Mouse (Mus musculus): ENCODE measurements around the gene Adamts2. TPM values are rescaled to one million over a fixed set of nuclear protein-coding genes. Genes with fewer than 3 reads are reported as not detected.
A peak's percentile ranks its signal among the peaks of the same experiment; 100 is the strongest.

Adamts2 gene
- total RNA-seq, 2 experiments from 2014 or later, result 6.1 to 9.8 TPM

DNA sequence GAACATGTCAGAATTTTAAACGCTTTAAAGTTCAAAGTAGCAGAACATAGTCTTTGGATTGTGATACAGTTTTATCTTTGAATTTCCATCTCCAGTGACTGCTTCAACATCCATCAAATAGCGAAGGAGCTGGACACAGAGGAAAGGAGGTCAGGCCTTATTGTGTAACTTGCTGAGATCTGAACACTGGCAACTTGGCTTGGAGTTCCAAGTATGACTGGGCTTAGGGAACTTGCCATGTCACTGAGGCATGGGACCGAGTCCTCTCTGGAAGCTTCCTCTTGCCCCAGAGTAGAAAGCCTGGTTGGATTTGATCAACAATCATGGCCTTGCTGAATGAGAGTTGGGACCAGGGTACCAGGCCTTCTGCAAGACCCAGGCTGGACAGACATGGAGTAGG is 60.3 kb downstream of the Adamts2 start:
- peak; percentile 36 for DNase-seq
- Histone ChIP-seq H3K4me3 (no peak overlapping the region), H3K27ac (peak overlapping the region; percentile 24; the same call in 1 of the 2 replicates)
- no peak for TF ChIP-seq CTCF (IDR thresholded peaks at IDR 0.05)
- intact Hi-C loops (cut with DNase I), result no loop called here

DNA sequence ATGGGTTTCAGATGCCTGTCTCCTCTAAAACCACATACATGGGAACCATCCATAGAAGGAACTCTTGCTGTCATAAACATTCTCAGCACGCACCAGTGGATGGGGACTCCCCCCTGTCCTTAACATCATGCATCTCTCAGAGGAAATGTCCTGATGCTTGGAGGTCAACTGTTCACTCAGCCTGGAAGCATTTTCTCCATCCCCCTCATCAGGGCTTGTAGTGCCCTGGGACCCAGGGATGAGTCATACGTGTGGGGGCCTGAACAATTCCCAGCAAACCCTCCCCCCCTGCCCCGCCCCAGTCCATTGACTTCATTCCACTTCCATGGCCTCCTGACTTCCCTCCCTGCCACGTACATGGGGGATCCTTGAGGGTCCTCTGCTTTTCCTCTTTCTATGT is 62.9 kb downstream of the Adamts2 start:
- intact Hi-C loops (cut with DNase I), result no loop called here
- DNase-seq, result peak; percentile 13
- H3K27ac ChIP-seq, result no peak overlapping the region
- no peak overlapping the region for H3K4me3 ChIP-seq
- no peak for TF ChIP-seq CTCF (IDR thresholded peaks at IDR 0.05)

DNA sequence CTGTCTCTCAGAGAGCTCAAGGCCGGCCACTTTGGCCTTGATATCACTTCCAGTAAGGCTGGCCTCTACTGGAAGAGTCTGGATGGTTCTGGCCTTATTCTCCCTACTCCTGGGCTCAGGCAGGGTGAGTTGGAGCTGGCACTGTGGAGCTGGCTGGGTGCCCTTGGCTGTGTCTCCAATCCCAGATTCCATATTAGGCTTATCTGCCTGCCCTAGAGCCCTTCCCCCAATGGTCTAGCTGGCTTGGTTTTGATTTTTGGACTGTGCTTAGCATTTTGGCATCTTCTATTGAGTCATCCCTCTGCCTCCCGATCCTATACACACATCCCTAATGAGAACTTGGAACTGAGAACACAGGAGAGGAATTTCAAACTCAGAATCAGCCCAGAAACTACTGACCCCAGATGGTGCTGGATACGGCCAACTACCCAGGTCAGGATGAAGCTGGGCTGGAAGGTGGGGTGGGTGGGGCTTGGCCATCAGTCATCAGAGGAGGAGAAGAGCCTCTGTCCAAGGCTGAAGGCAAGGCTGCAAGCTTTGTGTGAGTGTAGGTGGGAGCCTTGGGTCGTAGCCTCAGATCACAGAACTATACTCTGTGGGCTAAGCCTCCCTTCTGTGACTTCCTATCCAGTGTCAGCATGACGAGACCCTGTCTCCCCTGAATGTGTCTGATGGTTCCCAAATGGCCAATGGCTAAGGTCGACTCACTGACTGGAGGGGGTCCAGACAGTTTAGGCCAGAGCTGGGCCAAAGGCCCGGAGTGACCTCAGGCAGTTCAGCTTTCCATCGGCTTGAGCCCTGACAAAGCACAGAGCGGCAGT is 67.9 kb downstream of the Adamts2 start:
- intact Hi-C loops (cut with DNase I), result loop anchor here (5.0 kb wide), 1 partner anchor 32 kb away; no protein-coding TSS in a partner anchor
- no peak overlapping the region; the same call in 1 of the 2 replicates for H3K4me3 ChIP-seq
- peak; percentile 11; the same call in 1 of the 2 replicates for TF ChIP-seq CTCF (IDR thresholded peaks at IDR 0.05)
- peak; percentile 88 for DNase-seq
- peak overlapping the region; percentile 83 for H3K27ac ChIP-seq

DNA sequence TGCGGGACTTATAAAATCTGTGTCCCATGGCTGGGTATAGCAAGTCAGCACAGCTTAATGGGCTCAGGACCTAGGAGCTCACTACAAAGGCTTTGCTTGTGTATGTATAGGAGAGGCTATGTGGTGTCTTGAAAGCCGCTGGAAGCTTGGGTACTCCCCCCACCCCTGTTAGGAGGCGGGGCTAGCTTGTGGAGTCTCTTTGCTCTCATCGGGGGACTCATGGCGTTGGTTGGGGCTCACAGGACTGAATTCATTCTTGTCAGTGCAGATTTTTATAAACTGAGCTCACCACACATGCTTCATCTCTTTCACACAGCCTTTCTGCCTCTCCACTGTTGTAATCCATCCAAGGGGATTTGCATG is 68.5 kb downstream of the Adamts2 start:
- peak overlapping the region; percentile 83 for H3K27ac ChIP-seq
- peak overlapping the region; percentile 33; the same call in 1 of the 2 replicates for H3K4me3 ChIP-seq
- intact Hi-C loops (cut with DNase I), result loop anchor here (5.0 kb wide), 1 partner anchor 33 kb away; no protein-coding TSS in a partner anchor
- DNase-seq, result no peak
- TF ChIP-seq CTCF (IDR thresholded peaks at IDR 0.05), result no peak

DNA sequence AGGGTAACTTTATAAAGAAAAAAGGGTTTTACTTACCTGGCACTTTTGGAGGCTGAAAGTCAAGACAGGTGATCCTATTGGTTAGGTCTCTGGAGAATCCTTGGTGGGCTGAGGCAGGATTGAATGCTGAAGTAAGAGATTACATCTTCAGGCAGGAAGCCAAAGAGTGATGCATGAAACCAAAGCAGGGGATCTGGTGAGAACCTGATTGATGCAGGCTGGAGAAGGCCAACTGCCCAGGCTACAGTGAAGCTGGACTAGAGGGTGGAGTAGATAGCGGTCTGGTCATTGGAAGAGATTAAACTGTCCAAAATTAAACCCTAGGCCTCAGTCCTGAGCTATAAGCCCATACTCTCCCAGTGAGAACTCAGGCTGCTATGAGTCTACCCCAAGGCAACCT is 69.0 kb downstream of the Adamts2 start:
- TF ChIP-seq CTCF (IDR thresholded peaks at IDR 0.05), result no peak

DNA sequence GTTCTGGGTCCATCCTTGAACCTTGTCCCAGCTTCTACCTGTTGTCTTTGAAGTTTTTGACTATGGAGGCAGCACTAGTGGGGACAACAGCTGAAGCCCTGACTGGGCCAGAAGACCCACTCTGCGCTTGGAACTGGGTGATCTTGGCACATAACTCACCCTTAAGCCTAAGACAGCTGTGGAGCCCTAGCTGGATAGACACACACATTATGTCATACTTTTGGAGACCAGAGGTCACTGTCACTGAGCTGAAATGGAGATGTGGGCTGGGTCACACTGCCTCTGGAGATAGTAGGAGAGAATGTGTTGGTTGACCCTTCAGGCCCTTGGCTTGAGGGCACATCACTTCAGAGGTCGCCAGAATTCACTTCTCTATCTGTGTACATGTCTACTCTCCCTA is 69.5 kb downstream of the Adamts2 start:
- peak; percentile 15 for DNase-seq
- H3K27ac ChIP-seq, result peak overlapping the region; percentile 83
- H3K4me3 ChIP-seq, result no peak overlapping the region
- intact Hi-C loops (cut with DNase I), result loop anchor here (5.0 kb wide), 1 partner anchor 34 kb away; no protein-coding TSS in a partner anchor
- TF ChIP-seq CTCF (IDR thresholded peaks at IDR 0.05), result no peak

More for the DNA sequence above, 69.0 kb downstream of the Adamts2 start:
- intact Hi-C loops (cut with DNase I), result loop anchor here (5.0 kb wide), 1 partner anchor 34 kb away; no protein-coding TSS in a partner anchor
- no peak overlapping the region for H3K4me3 ChIP-seq
- peak; percentile 26 for DNase-seq
- peak overlapping the region; percentile 83 for H3K27ac ChIP-seq

DNA sequence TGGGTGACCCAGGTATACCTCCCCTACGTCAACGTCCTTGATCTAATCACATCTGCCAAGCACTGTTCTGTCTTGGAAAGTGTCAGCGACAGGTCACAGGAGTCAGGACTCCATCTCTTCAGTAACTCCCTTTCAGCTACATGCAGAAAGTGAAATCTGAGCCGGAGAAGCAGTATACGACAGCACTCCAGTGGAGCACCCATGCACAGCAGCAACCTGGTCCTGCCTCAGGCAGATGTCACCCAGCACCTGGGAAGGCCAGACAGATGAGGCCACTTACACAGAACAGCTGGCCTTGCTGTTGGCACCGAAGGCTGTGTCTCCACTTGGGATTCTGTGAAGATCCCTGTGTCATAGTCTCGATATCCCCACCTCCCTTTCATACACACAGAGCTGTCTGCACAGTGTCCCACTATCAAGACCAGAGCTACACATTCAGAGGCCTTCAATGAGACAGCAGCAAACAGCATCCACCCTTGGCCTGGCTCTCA is 70.0 kb downstream of the Adamts2 start:
- intact Hi-C loops (cut with DNase I), result loop anchor here (1.0 to 5.0 kb wide), 3 partner anchors 22 to 69 kb away; partner anchors contain the start of gene Adamts2
- H3K27ac ChIP-seq, result peak overlapping the region; percentile 83
- no peak for TF ChIP-seq CTCF (IDR thresholded peaks at IDR 0.05)
- DNase-seq, result peak; percentile 36
- no peak overlapping the region for H3K4me3 ChIP-seq

DNA sequence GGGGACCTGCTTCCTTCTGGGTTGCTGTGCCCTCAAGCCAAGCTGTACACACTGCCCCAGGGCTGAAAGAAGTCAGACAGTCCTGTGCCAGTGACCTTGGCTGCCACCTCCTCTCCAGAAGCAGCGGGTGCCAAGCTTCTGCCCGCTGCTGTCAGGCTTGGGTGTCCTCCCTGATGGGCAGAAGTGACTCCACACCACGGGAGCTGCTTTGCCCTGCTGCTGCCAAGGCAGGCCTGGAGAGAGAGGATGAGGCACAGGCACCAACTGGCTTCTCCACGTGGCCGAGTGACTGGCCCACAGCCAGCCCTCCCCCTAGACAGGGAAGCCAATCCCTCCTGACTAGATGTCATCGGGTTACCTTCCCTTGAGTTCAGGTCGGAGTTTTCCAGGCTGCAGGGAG is 71.0 kb downstream of the Adamts2 start:
- no peak overlapping the region for H3K4me3 ChIP-seq
- TF ChIP-seq CTCF (IDR thresholded peaks at IDR 0.05), result no peak
- H3K27ac ChIP-seq, result peak overlapping the region; percentile 83
- DNase-seq, result peak; percentile 96
- intact Hi-C loops (cut with DNase I), result loop anchor here (1.0 to 5.0 kb wide), 3 partner anchors 23 to 70 kb away; partner anchors contain the start of gene Adamts2

DNA sequence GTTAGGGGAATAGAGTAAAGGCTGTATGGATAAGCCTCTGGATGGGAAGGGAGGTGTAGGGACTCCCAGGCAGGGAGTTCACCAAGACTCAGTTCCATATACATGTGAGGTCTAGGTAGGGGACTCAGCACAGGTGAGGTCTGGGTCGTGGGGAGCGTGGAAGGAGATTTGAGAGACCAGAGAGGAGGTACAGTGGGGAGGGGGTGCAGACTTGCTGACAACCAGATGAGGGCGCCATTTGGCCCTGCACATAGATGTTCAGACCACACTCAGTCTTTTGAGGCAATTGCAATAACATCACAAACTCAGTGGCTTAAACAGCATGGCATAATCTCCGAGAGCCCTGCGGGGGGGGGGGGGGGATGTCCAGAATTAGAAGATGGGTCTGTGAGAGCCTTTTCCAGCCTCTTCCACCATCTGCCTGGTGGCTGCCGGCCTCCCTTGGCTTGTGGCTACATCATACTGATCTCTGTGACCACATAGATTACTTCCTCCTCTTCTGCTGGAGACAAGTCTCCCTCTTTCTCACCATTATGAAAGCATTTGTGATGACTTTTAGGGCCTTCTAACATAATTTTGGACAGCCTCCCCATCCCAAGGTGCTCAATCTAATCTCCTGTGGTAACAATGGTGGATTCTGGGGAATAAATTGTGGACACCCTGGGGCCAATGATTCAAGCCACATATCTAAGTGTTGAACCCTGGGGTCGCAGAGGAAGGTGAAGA is 71.8 kb downstream of the Adamts2 start:
- intact Hi-C loops (cut with DNase I), result loop anchor here (2.0 to 5.0 kb wide), 2 partner anchors 36 to 71 kb away; partner anchors contain the start of gene Adamts2

DNA sequence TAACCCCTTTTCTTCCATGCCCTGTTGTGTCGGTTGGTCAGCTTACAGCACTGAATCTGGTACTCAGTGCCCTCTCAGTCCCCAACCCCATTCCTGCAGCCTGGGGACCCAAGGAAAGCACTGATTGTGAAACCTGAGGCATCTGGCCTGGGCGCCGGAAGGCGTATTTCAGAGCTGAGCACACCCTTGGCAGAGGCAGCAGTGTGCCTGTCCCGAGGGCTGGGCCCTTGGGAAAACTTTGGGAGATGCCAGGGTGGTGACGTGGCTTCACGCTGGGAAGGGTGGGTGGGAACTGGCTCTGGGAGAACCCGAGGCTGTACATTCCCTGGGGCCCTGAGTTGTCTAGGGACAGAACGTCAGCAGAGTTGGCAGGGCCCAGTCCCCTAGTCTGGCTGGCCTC is 72.5 kb downstream of the Adamts2 start:
- peak; percentile 89 for DNase-seq
- TF ChIP-seq CTCF (IDR thresholded peaks at IDR 0.05), result no peak
- Histone ChIP-seq H3K27ac (peak overlapping the region; percentile 83), H3K4me3 (no peak overlapping the region)
- intact Hi-C loops (cut with DNase I), result loop anchor here (5.0 kb wide), 1 partner anchor 37 kb away; no protein-coding TSS in a partner anchor

More for the DNA sequence above, 71.8 kb downstream of the Adamts2 start:
- peak overlapping the region; percentile 83 for H3K27ac ChIP-seq
- TF ChIP-seq CTCF (IDR thresholded peaks at IDR 0.05), result peak; percentile 50
- DNase-seq, result peak; percentile 43
- H3K4me3 ChIP-seq, result no peak overlapping the region

DNA sequence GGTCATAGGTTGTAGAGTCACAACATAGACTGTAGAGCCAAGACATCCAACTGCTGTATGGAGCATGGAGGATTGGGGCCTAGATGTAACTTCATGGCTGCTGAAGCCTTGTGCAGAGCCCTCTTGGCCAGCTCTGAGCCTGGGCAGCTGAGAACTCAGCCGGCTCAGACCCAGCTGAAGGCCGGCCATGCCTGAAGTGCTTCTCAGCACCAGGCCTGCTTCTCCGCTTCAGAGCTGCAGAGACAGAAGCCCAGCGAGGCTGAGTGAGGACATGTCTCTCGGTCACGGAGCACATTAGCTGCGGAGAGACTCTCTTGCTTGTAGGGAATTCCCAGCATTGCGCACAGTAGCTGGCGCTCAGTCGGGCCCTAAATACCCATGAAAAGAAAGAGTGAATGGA is 76.8 kb downstream of the Adamts2 start:
- DNase-seq, result peak; percentile 65
- intact Hi-C loops (cut with DNase I), result loop anchor here (5.0 kb wide), 1 partner anchor 89 kb away; no protein-coding TSS in a partner anchor
- TF ChIP-seq CTCF (IDR thresholded peaks at IDR 0.05), result no peak
- Histone ChIP-seq H3K4me3 (no peak overlapping the region), H3K27ac (peak overlapping the region; percentile 31)

DNA sequence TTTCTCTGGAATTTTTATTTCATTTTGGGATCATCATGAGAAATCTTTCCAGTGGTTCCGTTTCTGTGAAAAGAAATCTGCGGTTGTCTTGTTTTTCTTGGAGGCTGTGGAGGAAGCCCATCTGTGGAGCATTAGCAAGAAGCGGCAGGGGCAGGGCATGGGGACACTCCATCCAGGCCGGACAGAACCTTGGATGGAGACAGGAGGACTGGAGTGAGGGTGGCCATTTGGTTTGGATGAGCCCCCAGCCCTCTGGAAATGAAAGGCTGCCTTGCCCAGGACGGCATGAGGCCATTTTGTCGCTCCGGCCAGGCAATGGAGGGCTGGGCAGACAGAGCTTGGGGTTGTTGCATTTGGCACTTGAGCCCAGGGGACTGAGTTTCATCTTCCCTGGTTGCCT is 80.1 kb downstream of the Adamts2 start:
- peak; percentile 56 for DNase-seq
- H3K27ac ChIP-seq, result peak overlapping the region; percentile 62
- H3K4me3 ChIP-seq, result no peak overlapping the region
- TF ChIP-seq CTCF (IDR thresholded peaks at IDR 0.05), result no peak
- intact Hi-C loops (cut with DNase I), result no loop called here
